Mouse (Mus musculus): ENCODE data around the gene Ndufb5. TPM values are rescaled to one million over a fixed set of nuclear protein-coding genes. Genes with fewer than 3 reads are reported as not detected.
"Not testable (repeated sequence)": the region's sequence is repeated elsewhere in the genome, so short reads cannot be mapped to it uniquely, and the experiment has no call there.

Ndufb5 gene
- polyA plus RNA-seq, 1 experiment: 137 TPM

DNA sequence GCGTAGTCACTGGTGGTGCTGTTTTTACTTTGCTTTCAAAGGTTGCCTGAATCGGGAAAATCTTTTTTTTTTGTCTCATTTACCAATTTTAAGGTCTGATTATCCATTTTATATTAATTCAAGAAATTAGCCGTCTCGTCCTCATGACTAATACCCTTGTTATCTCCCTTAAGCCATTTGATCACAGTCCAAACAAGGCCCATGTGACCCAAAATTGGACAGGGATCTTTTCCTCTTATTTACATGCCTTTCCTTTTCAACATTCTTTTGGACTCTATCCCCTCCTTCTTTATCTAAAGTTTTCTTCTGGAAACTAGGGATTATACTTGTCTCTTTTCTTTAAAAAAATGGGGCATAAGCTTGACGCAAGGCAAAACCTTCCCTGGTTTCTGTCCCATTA is 44.9 kb upstream of the Ndufb5 start:
- peak; percentile 41 for TF ChIP-seq USF1 (IDR thresholded peaks at IDR 0.05; ENCODE audit: low read depth)
- TF ChIP-seq CEBPB (IDR thresholded peaks at IDR 0.05; ENCODE audit: low read depth): no peak
- TF ChIP-seq MYOG (IDR thresholded peaks at IDR 0.05; ENCODE audit: control insufficient read depth, extremely low read depth, insufficient read length): no peak
- no peak for TF ChIP-seq FOSL1 (IDR thresholded peaks at IDR 0.05; ENCODE audit: insufficient read depth, low read length, poor library complexity, severe bottlenecking)
- TF ChIP-seq MYOD1 (IDR thresholded peaks at IDR 0.05; ENCODE audit: control insufficient read depth, insufficient read length, low read depth): no peak
- no peak for TF ChIP-seq CTCF (IDR thresholded peaks at IDR 0.05; ENCODE audit: control insufficient read depth, insufficient read depth, insufficient read length)
- Histone ChIP-seq H3K27me3 (ENCODE audit: control insufficient read depth, insufficient read depth, insufficient read length) (no peaks in the 10 kb centered on the region), H3K79me2 (ENCODE audit: control insufficient read depth, insufficient read depth) (no peaks in the 10 kb centered on the region)

DNA sequence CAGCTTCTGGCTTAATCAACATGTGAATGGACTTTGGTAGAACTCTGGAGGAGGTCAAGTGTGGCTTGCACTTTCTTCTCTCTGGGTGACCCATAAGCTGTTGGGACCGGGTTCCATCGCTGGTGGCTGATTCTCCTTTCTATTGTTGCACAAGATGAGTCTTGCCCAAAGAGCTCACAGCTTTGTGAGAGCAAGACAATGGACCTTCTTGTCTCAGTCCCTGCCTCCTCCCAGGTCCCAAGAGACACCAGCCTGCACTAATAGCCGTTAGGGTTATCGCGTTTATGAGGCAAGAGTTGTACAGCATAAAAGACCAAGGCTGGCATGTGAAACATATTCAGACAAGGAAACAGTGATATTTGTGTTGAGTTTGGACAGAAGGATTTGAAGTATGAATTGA is 42.6 kb upstream of the Ndufb5 start:
- Histone ChIP-seq H3K79me3 (ENCODE audit: low read depth) (no peaks in the 10 kb centered on the region), H3K27me3 (ENCODE audit: control insufficient read depth, insufficient read depth, insufficient read length) (no peaks in the 10 kb centered on the region), H3K79me2 (ENCODE audit: control insufficient read depth, insufficient read depth) (no peaks in the 10 kb centered on the region), H3K36me3 (ENCODE audit: control insufficient read depth, insufficient read depth) (no peaks in the 10 kb centered on the region), H3ac (ENCODE audit: control insufficient read depth, insufficient read length, low read depth) (no peak overlapping the region), H3K4me3 (ENCODE audit: insufficient read depth, poor library complexity, severe bottlenecking) (no peak overlapping the region)
- no peak for TF ChIP-seq FOSL1 (IDR thresholded peaks at IDR 0.05; ENCODE audit: insufficient read depth, low read length, poor library complexity, severe bottlenecking)
- TF ChIP-seq MYOG (IDR thresholded peaks at IDR 0.05; ENCODE audit: control insufficient read depth, extremely low read depth, insufficient read length): no peak
- no peak for TF ChIP-seq CTCF (IDR thresholded peaks at IDR 0.05; ENCODE audit: control insufficient read depth, insufficient read depth, insufficient read length)
- no peak for TF ChIP-seq MYOD1 (IDR thresholded peaks at IDR 0.05; ENCODE audit: control insufficient read depth, insufficient read length, low read depth)
- TF ChIP-seq USF1 (IDR thresholded peaks at IDR 0.05; ENCODE audit: low read depth): no peak
- TF ChIP-seq CEBPB (IDR thresholded peaks at IDR 0.05; ENCODE audit: low read depth): no peak
- TF ChIP-seq MAX (IDR thresholded peaks at IDR 0.05): no peak

More for the DNA sequence above, 44.9 kb upstream of the Ndufb5 start:
- H3K4me3 ChIP-seq (ENCODE audit: insufficient read depth, poor library complexity, severe bottlenecking): no peak overlapping the region
- H3K36me3 ChIP-seq (ENCODE audit: control insufficient read depth, insufficient read depth): no peaks in the 10 kb centered on the region
- H3K79me3 ChIP-seq (ENCODE audit: low read depth): no peaks in the 10 kb centered on the region
- H3ac ChIP-seq (ENCODE audit: control insufficient read depth, insufficient read length, low read depth): no peak overlapping the region

DNA sequence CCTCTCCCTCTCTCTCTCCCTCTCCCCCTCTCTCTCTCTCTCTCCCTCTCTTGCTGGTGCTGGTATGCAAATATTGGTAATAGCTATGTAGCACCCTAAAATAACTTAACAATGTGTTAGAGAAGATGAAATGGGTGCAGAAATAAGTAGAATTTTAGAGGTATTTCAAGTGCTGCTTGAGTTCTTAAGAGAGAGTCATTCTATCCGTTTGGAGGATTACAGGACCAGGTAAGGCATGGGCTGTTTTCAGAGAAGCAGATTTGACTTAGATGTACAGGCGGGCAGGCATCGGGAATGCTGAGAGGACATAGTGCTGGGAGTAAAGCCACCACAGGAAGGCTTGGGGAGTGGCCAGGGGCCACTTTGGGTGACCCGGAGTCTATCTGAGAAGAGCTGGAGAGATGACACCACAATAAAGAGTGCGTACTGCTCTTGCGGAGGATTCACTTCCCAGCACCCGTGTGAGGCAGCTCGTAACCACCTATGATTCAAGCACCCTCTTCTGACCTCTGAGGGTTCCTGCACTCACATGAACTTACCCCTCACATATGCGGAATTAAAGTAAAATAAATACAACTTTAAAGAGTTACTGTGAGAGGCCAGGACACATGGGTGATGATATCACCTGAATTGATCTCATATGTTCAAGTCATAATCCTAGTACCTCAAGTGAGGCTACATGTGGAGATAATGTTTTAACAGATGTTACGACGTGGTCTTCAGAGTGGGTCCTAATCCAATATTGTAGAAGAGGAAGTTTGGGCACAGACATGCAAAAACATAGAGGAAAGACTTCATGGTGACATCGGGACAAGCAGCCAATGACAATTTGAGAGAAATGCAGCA is 41.8 kb upstream of the Ndufb5 start:
- Histone ChIP-seq H3ac (ENCODE audit: control insufficient read depth, insufficient read length, low read depth) (no peak overlapping the region), H3K36me3 (ENCODE audit: control insufficient read depth, insufficient read depth) (no peaks in the 10 kb centered on the region), H3K79me3 (ENCODE audit: low read depth) (no peaks in the 10 kb centered on the region), H3K27me3 (ENCODE audit: control insufficient read depth, insufficient read depth, insufficient read length) (no peaks in the 10 kb centered on the region), H3K79me2 (ENCODE audit: control insufficient read depth, insufficient read depth) (no peaks in the 10 kb centered on the region), H3K4me3 (ENCODE audit: insufficient read depth, poor library complexity, severe bottlenecking) (no peak overlapping the region)
- TF ChIP-seq FOSL1 (IDR thresholded peaks at IDR 0.05; ENCODE audit: insufficient read depth, low read length, poor library complexity, severe bottlenecking) (no peak), MYOD1 (IDR thresholded peaks at IDR 0.05; ENCODE audit: control insufficient read depth, insufficient read length, low read depth) (no peak), MAX (IDR thresholded peaks at IDR 0.05) (no peak), USF1 (IDR thresholded peaks at IDR 0.05; ENCODE audit: low read depth) (no peak), CTCF (IDR thresholded peaks at IDR 0.05; ENCODE audit: control insufficient read depth, insufficient read depth, insufficient read length) (no peak), MYOG (IDR thresholded peaks at IDR 0.05; ENCODE audit: control insufficient read depth, extremely low read depth, insufficient read length) (no peak), CEBPB (IDR thresholded peaks at IDR 0.05; ENCODE audit: low read depth) (no peak)

DNA sequence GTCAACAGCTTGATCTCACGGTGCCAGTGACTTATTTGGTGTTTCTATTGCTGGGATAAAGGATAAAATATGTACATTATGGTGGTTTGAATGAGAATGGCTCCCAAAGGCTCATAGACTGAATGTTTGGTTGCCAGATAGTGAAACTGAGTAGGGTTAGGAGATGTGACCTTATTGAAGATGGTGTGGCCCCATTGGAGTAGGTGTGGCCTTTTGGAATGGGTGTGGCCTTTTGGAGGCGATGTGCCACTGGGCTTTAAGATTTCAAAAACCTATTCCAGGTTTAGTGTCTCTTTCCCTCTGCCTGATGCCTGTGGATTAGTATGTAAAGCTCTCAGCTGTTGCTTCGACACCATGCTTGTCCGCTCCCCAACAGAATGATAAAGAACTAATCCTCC is 41.2 kb upstream of the Ndufb5 start:
- no peaks in the 10 kb centered on the region for H3K27me3 ChIP-seq (ENCODE audit: control insufficient read depth, insufficient read depth, insufficient read length)
- no peaks in the 10 kb centered on the region for H3K79me2 ChIP-seq (ENCODE audit: control insufficient read depth, insufficient read depth)
- no peaks in the 10 kb centered on the region for H3K36me3 ChIP-seq (ENCODE audit: control insufficient read depth, insufficient read depth)
- no peak overlapping the region for H3ac ChIP-seq (ENCODE audit: control insufficient read depth, insufficient read length, low read depth)
- TF ChIP-seq CEBPB (IDR thresholded peaks at IDR 0.05; ENCODE audit: low read depth) (no peak), MYOG (IDR thresholded peaks at IDR 0.05; ENCODE audit: control insufficient read depth, extremely low read depth, insufficient read length) (no peak), MAX (IDR thresholded peaks at IDR 0.05) (no peak), USF1 (IDR thresholded peaks at IDR 0.05; ENCODE audit: low read depth) (no peak), CTCF (IDR thresholded peaks at IDR 0.05; ENCODE audit: control insufficient read depth, insufficient read depth, insufficient read length) (no peak), FOSL1 (IDR thresholded peaks at IDR 0.05; ENCODE audit: insufficient read depth, low read length, poor library complexity, severe bottlenecking) (no peak), MYOD1 (IDR thresholded peaks at IDR 0.05; ENCODE audit: control insufficient read depth, insufficient read length, low read depth) (no peak)
- no peaks in the 10 kb centered on the region for H3K79me3 ChIP-seq (ENCODE audit: low read depth)
- no peak overlapping the region for H3K4me3 ChIP-seq (ENCODE audit: insufficient read depth, poor library complexity, severe bottlenecking)

DNA sequence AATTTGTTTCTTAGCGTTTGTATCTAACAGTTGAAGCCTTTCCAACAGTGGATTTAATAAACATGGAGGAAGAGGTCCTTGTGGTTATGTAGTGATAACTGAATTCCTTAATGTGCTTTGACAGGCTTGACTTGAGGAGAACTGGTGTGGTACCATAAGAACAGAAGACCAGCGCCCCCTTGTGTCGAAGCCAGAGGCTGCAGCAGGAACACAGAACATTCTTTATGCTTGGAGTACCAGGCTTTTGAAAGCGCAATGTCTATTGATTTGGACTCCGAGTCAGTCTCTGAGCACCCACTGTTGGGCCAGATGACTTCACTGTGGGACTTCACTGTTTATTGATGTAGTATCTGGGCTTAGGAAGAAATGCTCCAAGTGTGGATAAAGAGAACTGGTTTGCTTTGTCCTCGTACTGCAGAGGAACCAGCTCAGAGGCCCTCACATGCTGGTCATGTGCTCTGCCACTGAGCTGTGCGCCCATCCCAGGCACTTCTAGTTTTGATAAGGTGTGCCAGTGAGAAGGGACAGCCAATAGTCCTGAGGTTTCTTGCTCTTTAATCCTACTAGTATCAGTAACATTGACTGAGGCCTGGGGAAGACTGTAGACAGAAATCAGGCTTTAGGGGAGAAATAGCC is 38.4 kb upstream of the Ndufb5 start:
- H3K79me2 ChIP-seq (ENCODE audit: control insufficient read depth, insufficient read depth): no peaks in the 10 kb centered on the region
- no peaks in the 10 kb centered on the region for H3K79me3 ChIP-seq (ENCODE audit: low read depth)
- TF ChIP-seq MYOG (IDR thresholded peaks at IDR 0.05; ENCODE audit: control insufficient read depth, extremely low read depth, insufficient read length) (no peak), USF1 (IDR thresholded peaks at IDR 0.05; ENCODE audit: low read depth) (no peak), CTCF (IDR thresholded peaks at IDR 0.05; ENCODE audit: control insufficient read depth, insufficient read depth, insufficient read length) (peak; percentile 63)
- H3K4me3 ChIP-seq (ENCODE audit: insufficient read depth, poor library complexity, severe bottlenecking): no peak overlapping the region
- no peaks in the 10 kb centered on the region for H3K27me3 ChIP-seq (ENCODE audit: control insufficient read depth, insufficient read depth, insufficient read length)
- no peak overlapping the region for H3ac ChIP-seq (ENCODE audit: control insufficient read depth, insufficient read length, low read depth)
- no peaks in the 10 kb centered on the region for H3K36me3 ChIP-seq (ENCODE audit: control insufficient read depth, insufficient read depth)

DNA sequence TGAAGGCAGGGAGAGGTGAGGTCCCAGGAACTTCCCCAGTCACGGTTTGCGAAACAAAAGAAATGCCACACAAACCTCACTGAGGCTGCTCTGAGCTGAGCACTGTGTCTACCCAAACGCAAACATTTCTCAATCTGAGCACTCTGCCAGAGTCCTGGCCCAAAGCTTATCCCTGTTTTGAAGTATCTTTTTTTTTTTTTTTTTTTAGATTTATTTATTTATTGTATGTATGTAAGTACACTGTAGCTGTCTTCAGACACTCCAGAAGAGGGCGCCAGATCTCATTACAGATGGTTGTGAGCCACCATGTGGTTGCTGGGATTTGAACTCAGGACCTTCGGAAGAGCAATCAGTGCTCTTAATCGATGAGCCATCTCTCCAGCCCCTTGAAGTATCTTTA is 32.8 kb upstream of the Ndufb5 start:
- not testable (repeated sequence) for H3K36me3 ChIP-seq (ENCODE audit: control insufficient read depth, insufficient read depth); H3K27me3 ChIP-seq (ENCODE audit: control insufficient read depth, insufficient read depth, insufficient read length); H3K4me3 ChIP-seq (ENCODE audit: insufficient read depth, poor library complexity, severe bottlenecking); H3K79me2 ChIP-seq (ENCODE audit: control insufficient read depth, insufficient read depth); H3ac ChIP-seq (ENCODE audit: control insufficient read depth, insufficient read length, low read depth); H3K79me3 ChIP-seq (ENCODE audit: low read depth)

Data from C2C12 (cell line).